Mouse (Mus musculus): Measurements from ENCODE around the gene Myo15.
"Not testable (repeated sequence)": the region's sequence is repeated elsewhere in the genome, so short reads cannot be mapped to it uniquely, and the experiment has no call there.

The Myo15 gene

DNA sequence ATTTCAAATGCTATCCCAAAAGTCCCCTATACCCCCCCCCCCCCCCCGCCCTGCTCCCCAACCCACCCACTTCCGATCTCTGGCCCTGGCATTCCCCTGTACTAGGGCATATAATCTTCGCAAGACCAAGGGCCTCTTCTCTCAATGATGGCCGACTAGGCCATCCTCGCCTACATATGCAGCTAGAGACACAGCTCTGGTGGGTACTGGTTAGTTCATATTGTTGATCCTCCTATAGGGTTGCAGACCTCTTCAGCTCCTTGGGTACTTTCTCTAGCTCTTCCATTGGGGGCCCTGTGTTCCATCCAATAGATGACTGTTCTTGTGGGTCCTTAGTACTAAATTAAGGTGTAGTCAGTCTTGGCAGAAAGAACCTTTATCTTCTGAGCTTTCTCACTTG is 74.1 kb downstream of the Myo15 start:
- not testable (repeated sequence) for DNase-seq (ENCODE audit: extremely low read depth, insufficient read length, low spot score)

DNA sequence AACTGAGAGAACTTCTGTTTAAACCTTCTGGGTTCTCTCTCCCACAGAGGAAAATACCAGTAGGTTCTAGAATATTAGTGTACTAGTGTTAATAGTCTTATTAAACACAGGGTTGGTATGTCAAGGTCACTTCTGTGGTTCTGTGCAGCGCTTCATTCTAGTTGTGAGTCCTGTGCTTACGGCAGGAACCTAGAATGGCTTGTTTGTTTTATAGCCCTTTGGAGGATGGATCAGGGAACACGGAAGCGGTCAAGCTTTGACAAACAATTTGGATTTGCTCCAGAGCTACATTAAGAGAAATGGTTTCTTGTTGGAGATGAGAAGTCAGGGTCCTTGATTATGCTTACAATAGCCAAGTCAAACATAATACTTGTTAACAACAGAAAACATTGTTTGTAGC is 76.3 kb downstream of the Myo15 start:
- no peak for DNase-seq (ENCODE audit: extremely low read depth, insufficient read length, low spot score)

DNA sequence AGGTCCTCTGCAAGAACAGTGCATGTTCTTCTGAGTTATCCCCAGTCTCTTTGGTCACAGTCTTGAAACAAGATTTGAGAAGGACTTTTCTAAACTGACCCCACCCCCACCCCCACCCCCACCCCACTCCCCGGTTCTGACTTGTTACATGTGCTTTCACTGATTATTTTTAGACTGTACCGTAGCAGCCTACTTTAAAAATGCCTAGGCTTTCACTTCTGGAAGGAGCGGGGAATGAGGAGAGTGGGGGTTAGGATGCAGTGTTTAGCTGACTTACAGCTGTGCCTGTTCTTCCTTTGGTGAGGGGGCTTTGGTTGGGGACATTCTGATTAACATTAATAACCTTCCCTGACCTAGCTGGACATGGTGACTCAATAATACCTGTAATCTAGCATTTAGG is 79.0 kb downstream of the Myo15 start:
- DNase-seq (ENCODE audit: extremely low read depth, insufficient read length, low spot score) = no peak

DNA sequence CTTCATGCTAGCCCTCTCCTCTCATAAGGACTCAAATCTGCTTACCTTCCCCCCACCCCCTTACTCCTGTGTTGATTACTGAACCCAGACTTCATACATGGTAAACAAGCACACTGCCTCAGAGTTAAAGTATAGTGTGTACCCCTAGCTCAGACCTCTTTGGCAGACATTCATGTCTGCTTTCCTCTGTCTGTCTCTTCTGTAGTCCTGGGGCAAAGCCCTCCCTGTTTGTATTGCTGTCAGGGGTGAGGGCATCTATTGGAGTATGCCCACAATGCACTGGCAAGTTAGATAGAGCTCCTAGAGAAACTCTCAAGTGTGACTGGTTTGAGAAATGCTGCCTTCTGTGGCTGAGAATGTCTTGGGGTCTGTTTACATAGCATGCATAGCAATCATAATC is 84.0 kb downstream of the Myo15 start:
- no peak for DNase-seq (ENCODE audit: extremely low read depth, insufficient read length, low spot score)

DNA sequence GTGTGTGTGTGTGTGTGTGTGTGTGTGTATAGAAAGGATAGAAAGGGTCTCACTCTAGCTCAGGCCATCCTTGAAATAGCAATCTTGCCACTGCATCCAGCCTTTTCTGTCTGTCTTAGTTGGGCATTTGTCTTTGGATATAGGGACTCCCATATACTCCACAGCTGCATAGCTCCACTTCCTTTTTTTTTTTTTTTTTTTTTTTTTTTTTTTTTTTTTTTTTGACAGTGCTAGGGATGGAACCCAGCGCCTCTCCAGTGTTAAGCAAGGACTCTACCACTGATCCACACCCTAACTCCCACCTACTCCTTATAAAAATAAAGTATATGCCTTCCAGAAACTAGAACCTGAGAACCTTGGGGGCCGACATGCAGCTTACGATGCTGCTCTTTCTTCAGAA is 88.5 kb downstream of the Myo15 start:
- no peak for DNase-seq (ENCODE audit: extremely low read depth, insufficient read length, low spot score)

DNA sequence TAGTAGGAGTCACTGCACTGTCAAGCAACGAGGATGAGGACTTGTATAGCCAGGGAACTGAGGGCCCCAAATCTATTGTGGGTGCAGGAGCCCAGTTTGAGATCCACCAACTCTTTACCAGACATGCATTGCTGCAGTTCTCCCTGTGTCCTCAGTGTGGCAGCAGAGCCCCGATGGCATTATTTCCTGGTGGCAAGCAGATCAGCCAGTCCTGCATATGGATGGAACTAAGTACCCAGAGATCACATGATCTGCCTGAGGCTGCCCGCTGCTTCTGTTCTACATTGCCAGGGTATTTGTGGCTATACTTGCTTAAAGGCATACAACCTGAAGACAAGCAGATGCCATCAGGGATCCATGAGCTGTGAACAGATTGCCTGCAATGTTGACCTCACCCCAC is 90.2 kb downstream of the Myo15 start:
- peak; percentile 25 for DNase-seq (ENCODE audit: extremely low read depth, insufficient read length, low spot score)

DNA sequence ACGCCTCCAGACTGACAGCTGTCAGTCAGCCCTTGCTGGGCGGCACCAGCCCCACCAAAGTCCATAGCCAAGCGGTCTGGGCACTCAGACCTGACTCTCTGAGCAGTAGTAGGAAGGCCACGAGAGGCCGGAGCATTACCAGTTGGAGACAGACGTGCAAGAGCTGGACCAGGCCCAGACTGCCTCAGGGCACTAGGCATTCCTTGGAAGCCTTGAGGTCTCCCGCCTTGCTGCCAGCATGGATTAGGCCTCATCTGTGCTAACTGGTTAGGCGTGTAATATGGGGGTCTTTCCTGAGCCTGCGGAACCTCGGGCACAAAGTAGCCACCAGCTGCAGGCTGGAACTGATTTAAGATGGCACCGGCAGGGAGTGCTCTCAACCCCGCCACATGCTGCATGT is 104.9 kb downstream of the Myo15 start:
- not testable (repeated sequence) for DNase-seq (ENCODE audit: extremely low read depth, insufficient read length, low spot score)
